Mouse (Mus musculus): ENCODE measurements around the gene Man2a1. TPM values are rescaled to one million over a fixed set of nuclear protein-coding genes. Genes with fewer than 3 reads are reported as not detected.

The Man2a1 gene
- polyA plus RNA-seq, 1 experiment from 2014 or later: 1.6 TPM

DNA sequence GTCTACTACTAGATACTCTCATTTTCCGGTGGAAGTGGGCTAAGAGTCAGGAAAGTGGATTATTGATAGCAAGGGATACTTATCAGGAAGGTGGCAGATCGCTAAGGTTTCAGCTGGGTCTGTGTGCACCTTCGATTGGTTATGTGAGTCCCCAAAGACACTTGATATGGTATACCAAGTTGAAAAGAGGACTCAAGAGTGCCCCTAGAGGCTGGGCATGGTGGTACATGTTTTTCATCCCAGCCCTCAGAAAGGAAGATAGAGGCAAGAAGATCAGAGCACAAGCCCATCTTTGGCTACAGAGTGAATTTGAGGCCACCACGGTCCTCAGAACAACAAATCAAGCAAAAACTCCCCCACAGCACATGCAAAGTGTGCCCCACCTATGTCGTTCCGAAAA, 25.3 kb upstream of the Man2a1 start:
- no peak overlapping the region for H3K27ac ChIP-seq (ENCODE audit: low read depth, low read length)
- no peaks in the 10 kb centered on the region for H3K36me3 ChIP-seq (ENCODE audit: control insufficient read depth, insufficient read depth, low read length)
- no peak overlapping the region for H3K9ac ChIP-seq (ENCODE audit: low read length)
- no peak overlapping the region for H3K4me3 ChIP-seq (ENCODE audit: low read depth, low read length)
- no peaks in the 10 kb centered on the region for H3K27me3 ChIP-seq (replicated peaks; ENCODE audit: control insufficient read depth, insufficient read depth, low read length)
- DNase-seq (ENCODE audit: low spot score) (no peak), ATAC-seq (no peak)
- no peak overlapping the region for H3K4me2 ChIP-seq (ENCODE audit: low read length)
- H3K9me3 ChIP-seq (replicated peaks; ENCODE audit: control insufficient read depth, low read length): no peaks in the 10 kb centered on the region
- 80% methylated on average over 6 of the region's 6 CpGs for WGBS
- no peaks in the 10 kb centered on the region; the same call in 1 of the 2 replicates for H3K4me1 ChIP-seq (ENCODE audit: control insufficient read depth, insufficient read depth, low read length)

DNA sequence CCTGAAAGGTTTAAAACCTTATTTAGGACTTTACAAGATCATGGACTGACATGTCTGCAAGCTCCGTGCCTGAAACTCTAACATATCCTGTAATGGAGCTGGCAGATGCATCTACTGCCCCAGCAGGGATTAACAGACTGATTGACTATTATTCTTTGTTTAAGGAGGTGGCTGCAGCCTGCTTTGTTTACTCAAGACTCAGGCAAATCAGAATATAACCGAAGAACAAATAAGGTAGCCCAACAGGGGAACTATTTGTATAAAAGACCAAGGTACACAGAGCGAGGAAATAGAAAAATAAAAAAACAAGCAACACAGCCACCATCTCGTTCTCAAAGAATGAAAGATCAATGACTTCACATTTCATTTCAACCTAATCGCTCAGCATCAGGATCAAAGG, 23.1 kb upstream of the Man2a1 start:
- 36% methylated on average over 5 of the region's 5 CpGs for WGBS
- Histone ChIP-seq H3K9me3 (replicated peaks; ENCODE audit: control insufficient read depth, low read length) (no peaks in the 10 kb centered on the region), H3K9ac (ENCODE audit: low read length) (no peak overlapping the region), H3K4me2 (ENCODE audit: low read length) (no peak overlapping the region), H3K36me3 (ENCODE audit: control insufficient read depth, insufficient read depth, low read length) (no peaks in the 10 kb centered on the region), H3K27ac (ENCODE audit: low read depth, low read length) (no peak overlapping the region), H3K4me3 (ENCODE audit: low read depth, low read length) (no peak overlapping the region), H3K4me1 (ENCODE audit: control insufficient read depth, insufficient read depth, low read length) (no peaks in the 10 kb centered on the region; the same call in 1 of the 2 replicates), H3K27me3 (replicated peaks; ENCODE audit: control insufficient read depth, insufficient read depth, low read length) (no peaks in the 10 kb centered on the region)
- DNase-seq (ENCODE audit: low spot score): no peak
- ATAC-seq: no peak

DNA sequence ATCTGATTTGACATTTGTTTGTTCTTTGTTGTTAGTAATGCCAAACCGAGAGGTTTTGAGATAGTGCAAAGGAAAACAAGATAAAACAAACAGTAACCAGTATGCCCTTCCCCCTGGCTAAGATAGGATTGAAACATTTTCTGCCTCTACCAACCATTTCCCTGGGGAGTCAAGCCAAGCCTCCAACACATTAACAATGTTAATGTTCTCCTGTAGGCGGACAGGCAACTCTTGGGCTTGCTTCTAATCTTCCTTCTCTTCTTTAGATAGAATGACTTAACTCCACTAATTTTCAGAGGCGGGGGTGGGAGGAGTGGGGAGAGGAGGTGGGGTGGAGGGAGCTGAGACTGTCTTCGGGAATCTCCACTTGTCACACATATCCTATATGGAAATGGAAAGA, 22.2 kb upstream of the Man2a1 start:
- no peak overlapping the region for H3K4me3 ChIP-seq (ENCODE audit: low read depth, low read length)
- no peak overlapping the region for H3K4me2 ChIP-seq (ENCODE audit: low read length)
- no peak overlapping the region for H3K27ac ChIP-seq (ENCODE audit: low read depth, low read length)
- ATAC-seq: no peak
- 55% methylated on average over 4 of the region's 4 CpGs for whole genome bisulfite sequencing
- no peaks in the 10 kb centered on the region for H3K9me3 ChIP-seq (replicated peaks; ENCODE audit: control insufficient read depth, low read length)
- H3K9ac ChIP-seq (ENCODE audit: low read length): no peak overlapping the region
- H3K27me3 ChIP-seq (replicated peaks; ENCODE audit: control insufficient read depth, insufficient read depth, low read length): no peaks in the 10 kb centered on the region
- no peaks in the 10 kb centered on the region; the same call in 1 of the 2 replicates for H3K4me1 ChIP-seq (ENCODE audit: control insufficient read depth, insufficient read depth, low read length)
- no peak for DNase-seq (ENCODE audit: low spot score)
- H3K36me3 ChIP-seq (ENCODE audit: control insufficient read depth, insufficient read depth, low read length): no peaks in the 10 kb centered on the region

- Histone ChIP-seq H3K9me3 (replicated peaks; ENCODE audit: control insufficient read depth, low read length) (no peaks in the 10 kb centered on the region), H3K4me1 (ENCODE audit: control insufficient read depth, insufficient read depth, low read length) (no peaks in the 10 kb centered on the region; the same call in 1 of the 2 replicates), H3K4me2 (ENCODE audit: low read length) (no peak overlapping the region), H3K27me3 (replicated peaks; ENCODE audit: control insufficient read depth, insufficient read depth, low read length) (no peaks in the 10 kb centered on the region), H3K27ac (ENCODE audit: low read depth, low read length) (no peak overlapping the region), H3K4me3 (ENCODE audit: low read depth, low read length) (no peak overlapping the region), H3K36me3 (ENCODE audit: control insufficient read depth, insufficient read depth, low read length) (no peaks in the 10 kb centered on the region), H3K9ac (ENCODE audit: low read length) (no peak overlapping the region)
- WGBS: 77% methylated on average over 8 of the region's 8 CpGs
- peak; percentile 73 for DNase-seq (ENCODE audit: low spot score)
- peak; percentile 37; the same call in 1 of the 2 replicates for ATAC-seq
Measured at GRCm38 (mm10) chr17:64579696-64580095, 20.8 kb upstream of the Man2a1 start.

- peak; percentile 72; the same call in 1 of the 2 replicates for ATAC-seq
- no peak overlapping the region for H3K27ac ChIP-seq (ENCODE audit: low read depth, low read length)
- H3K9ac ChIP-seq (ENCODE audit: low read length): no peak overlapping the region
- no peaks in the 10 kb centered on the region for H3K36me3 ChIP-seq (ENCODE audit: control insufficient read depth, insufficient read depth, low read length)
- H3K4me2 ChIP-seq (ENCODE audit: low read length): no peak overlapping the region
- H3K4me1 ChIP-seq (ENCODE audit: control insufficient read depth, insufficient read depth, low read length): no peaks in the 10 kb centered on the region; the same call in 1 of the 2 replicates
- H3K27me3 ChIP-seq (replicated peaks; ENCODE audit: control insufficient read depth, insufficient read depth, low read length): no peaks in the 10 kb centered on the region
- whole genome bisulfite sequencing: 76% methylated on average over 6 of the region's 6 CpGs
- no peaks in the 10 kb centered on the region for H3K9me3 ChIP-seq (replicated peaks; ENCODE audit: control insufficient read depth, low read length)
- peak; percentile 67 for DNase-seq (ENCODE audit: low spot score)
- H3K4me3 ChIP-seq (ENCODE audit: low read depth, low read length): no peak overlapping the region
Measured at GRCm38 (mm10) chr17:64581133-64581532, 19.4 kb upstream of the Man2a1 start.

GRCm38 (mm10) chr17:64581962-64582361, 18.6 kb upstream of the Man2a1 start:
- no peaks in the 10 kb centered on the region for H3K9me3 ChIP-seq (replicated peaks; ENCODE audit: control insufficient read depth, low read length)
- ATAC-seq (no peak), DNase-seq (ENCODE audit: low spot score) (no peak)
- H3K36me3 ChIP-seq (ENCODE audit: control insufficient read depth, insufficient read depth, low read length): no peaks in the 10 kb centered on the region
- 83% methylated on average over 3 of the region's 3 CpGs for WGBS
- no peak overlapping the region for H3K27ac ChIP-seq (ENCODE audit: low read depth, low read length)
- no peak overlapping the region for H3K4me2 ChIP-seq (ENCODE audit: low read length)
- H3K4me3 ChIP-seq (ENCODE audit: low read depth, low read length): no peak overlapping the region
- H3K27me3 ChIP-seq (replicated peaks; ENCODE audit: control insufficient read depth, insufficient read depth, low read length): no peaks in the 10 kb centered on the region
- H3K4me1 ChIP-seq (ENCODE audit: control insufficient read depth, insufficient read depth, low read length): no peaks in the 10 kb centered on the region; the same call in 1 of the 2 replicates
- H3K9ac ChIP-seq (ENCODE audit: low read length): no peak overlapping the region

GRCm38 (mm10) chr17:64590483-64590882, 10.1 kb upstream of the Man2a1 start:
- no peak for DNase-seq (ENCODE audit: low spot score)
- Histone ChIP-seq H3K9ac (ENCODE audit: low read length) (no peak overlapping the region), H3K27ac (ENCODE audit: low read depth, low read length) (no peak overlapping the region), H3K27me3 (replicated peaks; ENCODE audit: control insufficient read depth, insufficient read depth, low read length) (no peaks in the 10 kb centered on the region), H3K4me1 (ENCODE audit: control insufficient read depth, insufficient read depth, low read length) (no peaks in the 10 kb centered on the region), H3K4me2 (ENCODE audit: low read length) (no peak overlapping the region), H3K9me3 (replicated peaks; ENCODE audit: control insufficient read depth, low read length) (no peaks in the 10 kb centered on the region), H3K4me3 (ENCODE audit: low read depth, low read length) (no peak overlapping the region), H3K36me3 (ENCODE audit: control insufficient read depth, insufficient read depth, low read length) (no peaks in the 10 kb centered on the region)
- 67% methylated on average over 4 of the region's 4 CpGs for WGBS
- no peak for ATAC-seq

DNA sequence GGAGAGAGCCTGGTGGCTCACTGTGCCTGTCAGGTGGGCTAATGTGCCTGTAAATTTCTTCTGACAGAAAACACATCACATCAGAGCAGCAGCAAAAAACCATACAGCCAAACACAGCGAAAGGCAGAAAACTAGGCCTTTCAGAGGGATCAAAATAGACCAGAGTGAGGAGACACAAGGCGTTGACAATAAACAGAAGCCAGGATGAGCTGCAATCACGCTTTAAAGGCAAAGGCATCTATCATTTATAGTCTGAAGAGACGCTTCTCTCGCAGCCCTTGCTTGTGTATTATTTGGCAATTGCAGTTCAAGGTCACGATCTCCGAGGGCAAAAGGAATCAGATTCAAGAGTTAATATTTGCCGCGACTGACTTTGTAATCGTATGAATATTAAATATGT, 9.2 kb upstream of the Man2a1 start:
- H3K36me3 ChIP-seq (ENCODE audit: control insufficient read depth, insufficient read depth, low read length): no peaks in the 10 kb centered on the region
- ATAC-seq: no peak
- no peak overlapping the region for H3K4me3 ChIP-seq (ENCODE audit: low read depth, low read length)
- no peak overlapping the region for H3K9ac ChIP-seq (ENCODE audit: low read length)
- no peak overlapping the region for H3K27ac ChIP-seq (ENCODE audit: low read depth, low read length)
- no peak overlapping the region for H3K4me2 ChIP-seq (ENCODE audit: low read length)
- H3K27me3 ChIP-seq (replicated peaks; ENCODE audit: control insufficient read depth, insufficient read depth, low read length): no peaks in the 10 kb centered on the region
- 89% methylated on average over 10 of the region's 10 CpGs for WGBS
- no peaks in the 10 kb centered on the region for H3K9me3 ChIP-seq (replicated peaks; ENCODE audit: control insufficient read depth, low read length)
- DNase-seq (ENCODE audit: low spot score): no peak
- H3K4me1 ChIP-seq (ENCODE audit: control insufficient read depth, insufficient read depth, low read length): no peaks in the 10 kb centered on the region

DNA sequence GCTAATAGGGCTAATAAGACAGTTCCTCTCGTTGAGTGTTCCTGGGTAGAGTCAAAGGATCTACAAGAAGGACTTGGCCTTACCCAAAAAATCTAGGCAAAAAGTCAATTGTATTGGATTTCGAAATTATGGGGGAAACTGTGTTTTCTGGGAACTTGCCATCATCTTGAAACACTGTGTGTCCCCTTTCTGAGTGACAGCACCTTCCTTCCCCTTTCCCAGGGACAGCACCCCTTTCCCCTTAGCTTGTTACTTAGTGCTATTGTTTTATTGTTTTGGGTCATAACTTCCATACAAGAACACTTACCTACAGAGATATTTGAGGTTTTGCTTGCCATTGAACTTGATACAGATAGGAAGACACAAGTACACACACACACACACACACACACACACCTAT, 8.2 kb upstream of the Man2a1 start:
- 83% methylated on average over 2 of the region's 2 CpGs for whole genome bisulfite sequencing
- H3K4me1 ChIP-seq (ENCODE audit: control insufficient read depth, insufficient read depth, low read length): no peaks in the 10 kb centered on the region
- ATAC-seq: no peak
- H3K9ac ChIP-seq (ENCODE audit: low read length): no peak overlapping the region
- H3K4me2 ChIP-seq (ENCODE audit: low read length): no peak overlapping the region
- H3K36me3 ChIP-seq (ENCODE audit: control insufficient read depth, insufficient read depth, low read length): no peaks in the 10 kb centered on the region
- no peak for DNase-seq (ENCODE audit: low spot score)
- H3K4me3 ChIP-seq (ENCODE audit: low read depth, low read length): no peak overlapping the region
- no peaks in the 10 kb centered on the region for H3K9me3 ChIP-seq (replicated peaks; ENCODE audit: control insufficient read depth, low read length)
- no peaks in the 10 kb centered on the region for H3K27me3 ChIP-seq (replicated peaks; ENCODE audit: control insufficient read depth, insufficient read depth, low read length)
- H3K27ac ChIP-seq (ENCODE audit: low read depth, low read length): no peak overlapping the region
